Mouse (Mus musculus) layer of hippocampus, adult 9-10 months (tissue): ENCODE measurements around the gene Ucp2.

Experiments used
- DNase-seq: peaks from one replicate; pipeline ENCODE4 v3.0.0; 2022; ENCODE audit warnings: low spot score

The Ucp2 gene

DNA sequence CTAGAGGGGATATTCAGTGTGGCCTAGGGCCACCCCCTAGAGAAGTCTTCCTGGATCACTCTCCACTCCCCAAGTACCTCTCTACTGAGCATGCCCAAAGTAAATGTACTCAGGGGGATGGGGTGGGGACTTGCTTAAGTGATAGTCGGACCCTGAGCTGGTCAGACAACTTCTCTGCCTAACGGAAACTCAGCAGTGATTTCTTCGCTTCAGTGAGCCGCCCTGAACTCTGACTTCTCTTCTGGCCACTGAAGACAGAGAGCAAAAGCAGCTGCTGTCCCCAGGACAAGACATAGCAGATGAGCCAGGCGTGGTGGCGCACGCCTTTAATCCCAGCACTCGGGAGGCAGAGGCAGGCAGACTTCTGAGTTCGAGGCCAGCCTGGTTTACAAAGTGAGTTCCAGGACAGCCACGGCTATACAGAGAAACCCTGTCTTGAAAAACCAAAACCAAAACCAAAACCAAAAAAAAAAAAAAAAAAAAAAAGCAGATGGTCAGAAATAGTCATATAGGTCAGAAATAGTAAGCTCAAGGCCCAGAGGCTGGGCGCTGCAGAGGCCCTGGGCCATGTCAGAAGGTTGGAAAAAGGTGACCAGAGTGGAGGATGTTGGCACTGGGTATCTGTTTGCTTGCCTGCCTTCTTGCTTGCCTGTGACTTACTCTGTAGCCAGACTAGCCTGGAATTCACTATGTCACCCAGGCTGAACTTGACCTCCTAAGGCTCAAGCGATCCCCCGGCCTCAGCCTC lies 11.8 kb downstream of the Ucp2 start:
- DNase-seq = no peak

DNA sequence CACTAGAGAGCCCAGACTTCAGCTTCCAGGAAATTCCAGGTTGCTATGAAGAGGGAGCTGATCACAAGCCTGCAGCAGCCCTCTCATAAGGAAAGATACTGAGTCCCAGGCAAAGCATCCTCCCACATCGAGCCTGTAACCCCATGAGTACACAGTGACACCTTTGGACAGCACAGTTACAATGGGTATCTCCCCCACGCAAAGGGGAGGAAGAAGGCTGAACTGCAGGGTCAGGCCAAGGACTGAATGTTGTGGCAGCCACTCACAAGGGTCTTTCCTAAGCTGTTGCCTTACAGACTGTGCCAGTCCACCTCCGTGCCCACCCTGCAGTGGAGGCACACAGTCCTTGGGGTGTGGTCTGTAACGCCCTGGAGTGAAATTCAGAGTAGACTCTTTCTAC lies 13.4 kb downstream of the Ucp2 start:
- no peak for DNase-seq

DNA sequence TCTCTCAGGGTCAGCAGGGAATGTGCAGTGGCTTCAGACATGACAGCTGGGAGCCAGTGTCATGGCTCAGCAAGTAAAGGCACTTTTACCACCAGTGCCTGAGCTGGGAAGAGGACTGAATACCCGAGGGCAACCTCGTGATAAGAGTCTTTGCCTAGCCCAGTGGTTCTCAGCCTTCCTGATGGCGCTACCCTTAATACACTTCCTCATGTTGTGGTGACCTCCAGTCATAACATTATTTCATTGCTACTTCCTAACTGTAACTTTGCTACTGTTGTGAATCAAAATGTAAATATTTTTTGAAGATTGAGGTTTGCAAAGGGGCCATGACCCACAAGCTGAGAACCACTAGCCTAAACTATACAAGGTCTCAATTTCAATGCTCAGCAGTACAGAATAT lies 15.5 kb downstream of the Ucp2 start:
- DNase-seq = no peak

DNA sequence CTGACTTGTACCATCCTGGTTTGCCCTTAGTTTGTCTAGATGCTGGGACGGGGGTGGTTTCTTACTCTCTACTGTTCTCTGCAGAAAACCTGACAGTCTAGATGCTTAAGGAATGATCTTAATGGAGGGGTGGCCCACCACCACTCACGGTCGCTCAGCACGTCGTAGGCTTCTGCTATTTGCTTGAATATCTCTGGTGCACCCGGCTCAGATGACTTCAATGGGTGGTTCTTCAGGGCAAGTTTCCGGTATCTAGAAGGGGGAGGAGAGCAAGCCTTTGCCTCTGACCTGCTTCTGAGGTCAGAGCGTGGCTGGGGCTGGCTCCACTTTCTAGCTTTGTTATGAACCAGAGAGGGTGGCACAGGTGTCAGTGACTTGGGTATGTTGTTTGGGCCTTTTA lies 18.5 kb downstream of the Ucp2 start:
- DNase-seq = no peak

DNA sequence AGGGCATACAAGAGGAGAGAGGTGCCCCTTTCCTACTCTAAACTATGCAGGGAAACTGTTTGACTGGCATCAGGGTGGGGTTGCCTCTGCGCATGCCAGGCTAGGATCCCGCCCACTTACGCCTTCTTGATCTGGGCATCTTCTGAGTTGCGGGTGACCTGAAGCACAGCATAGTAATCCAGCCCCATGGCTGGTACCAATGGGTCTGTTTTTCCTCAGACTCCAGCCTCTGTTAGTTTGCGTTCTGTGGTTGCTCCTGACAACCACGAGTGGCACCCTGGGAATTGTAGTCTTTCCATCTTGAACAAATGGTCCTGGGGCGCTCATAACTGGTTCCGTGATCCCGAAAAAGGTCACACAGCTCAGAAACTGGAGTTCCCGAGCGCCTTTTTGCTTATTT lies 21.4 kb downstream of the Ucp2 start, which contains the start of gene Dnajb13:
Gene Dnajb13, minus strand, starts transcription at position 388 of the 400 bp plus-strand sequence.
- no peak for DNase-seq

DNA sequence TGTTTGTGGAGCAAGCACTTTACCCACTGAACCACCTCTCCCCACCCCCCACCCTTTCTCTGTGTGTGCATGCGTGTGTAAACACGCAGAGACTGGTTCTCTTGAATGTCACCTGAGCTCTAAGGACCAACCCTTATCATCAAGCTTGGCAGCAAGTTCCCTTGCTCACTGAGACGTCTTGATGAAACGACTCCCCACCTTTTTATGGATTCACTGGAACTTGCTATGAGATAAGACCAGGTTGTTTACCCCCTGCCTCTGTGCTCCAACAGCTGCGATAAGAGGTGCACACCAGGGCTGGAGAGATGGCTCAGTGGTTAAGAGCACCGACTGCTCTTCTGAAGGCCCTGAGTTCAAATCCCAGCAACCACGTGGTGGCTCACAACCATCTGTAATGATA lies 27.1 kb downstream of the Ucp2 start:
- DNase-seq = no peak

DNA sequence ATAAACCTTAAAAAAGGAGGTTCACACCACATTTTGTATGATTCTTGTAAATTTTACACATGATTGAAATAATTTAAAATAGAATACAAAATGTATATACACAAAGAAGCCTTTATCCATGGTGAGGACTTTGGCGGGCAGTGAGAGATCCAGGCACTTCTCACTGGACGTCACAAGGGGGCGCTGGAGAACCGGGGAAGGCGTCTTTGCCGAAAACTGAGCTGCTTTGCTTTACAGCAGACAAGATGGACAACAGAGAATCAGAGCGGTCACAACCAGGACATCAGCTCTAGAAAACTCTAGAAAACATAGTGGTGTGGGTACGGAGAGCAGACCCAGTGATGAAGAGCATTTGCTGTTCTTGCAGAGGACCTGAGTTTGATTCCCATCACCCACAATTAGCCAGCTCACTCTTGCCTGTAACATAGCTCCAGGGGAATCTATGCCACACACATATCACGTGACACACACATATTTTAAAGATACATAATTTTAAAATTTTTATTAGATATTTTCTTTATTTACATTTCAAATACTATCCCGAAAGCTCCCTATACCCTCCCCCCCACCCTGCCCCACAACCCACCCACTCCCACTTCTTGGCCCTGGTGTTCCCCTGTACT lies 27.6 kb downstream of the Ucp2 start:
- peak; percentile 50 for DNase-seq

DNA sequence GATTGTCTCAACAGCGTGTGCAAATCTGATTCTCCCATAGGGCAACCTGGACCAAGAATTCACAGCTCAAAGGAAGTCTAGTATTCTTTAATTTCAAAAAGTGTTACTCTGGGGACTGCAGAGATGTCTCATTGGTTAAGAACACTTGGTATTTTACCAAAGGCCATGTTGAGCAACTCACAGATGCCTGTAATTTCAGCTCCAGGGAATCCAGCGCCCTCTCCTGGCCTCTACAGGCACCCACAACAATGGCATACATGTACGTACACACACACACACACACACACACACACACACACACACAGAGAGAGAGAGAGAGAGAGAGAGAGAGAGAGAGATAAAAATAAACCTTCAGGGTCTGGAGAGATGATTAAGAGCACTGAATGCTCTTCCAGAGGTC lies 29.1 kb downstream of the Ucp2 start:
- DNase-seq = no peak

DNA sequence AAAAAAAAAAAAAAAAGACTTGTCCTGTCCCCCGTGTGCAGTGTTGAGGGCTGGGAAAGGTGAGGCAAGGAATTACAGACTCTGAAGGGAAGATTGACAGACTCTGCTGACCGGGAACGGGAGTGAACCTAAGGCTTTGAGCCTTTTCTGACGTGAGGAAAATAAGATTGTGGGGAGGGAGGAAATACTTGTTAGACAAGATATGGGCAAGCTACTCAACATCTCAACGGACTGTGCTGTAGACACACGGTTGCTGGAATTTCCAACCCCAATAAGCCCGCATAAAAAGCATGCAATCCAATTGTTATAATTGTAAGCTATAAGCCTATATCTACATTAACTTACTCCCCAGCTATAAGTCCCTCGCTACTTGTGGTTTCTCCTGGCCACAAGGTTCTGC lies 31.5 kb downstream of the Ucp2 start:
- no peak for DNase-seq

DNA sequence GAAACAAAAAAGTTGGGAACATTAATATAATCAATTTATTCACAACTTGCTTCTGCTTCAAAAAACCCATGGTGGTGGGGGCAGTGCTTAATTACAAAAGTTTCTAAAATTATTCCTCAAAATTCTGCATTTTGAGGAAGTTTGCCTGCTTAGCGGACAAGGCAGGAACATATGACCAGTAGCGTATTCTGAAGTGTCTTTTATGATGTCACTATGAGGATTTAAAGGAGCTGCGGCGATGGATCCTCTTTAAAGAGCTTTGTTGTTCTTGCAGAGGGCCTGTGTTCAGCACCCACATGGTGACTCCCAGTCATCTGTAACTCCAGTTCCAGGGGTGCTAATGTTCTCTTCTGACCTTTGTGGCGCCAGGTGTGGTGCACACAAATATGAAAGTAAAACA lies 37.6 kb downstream of the Ucp2 start:
- no peak for DNase-seq

DNA sequence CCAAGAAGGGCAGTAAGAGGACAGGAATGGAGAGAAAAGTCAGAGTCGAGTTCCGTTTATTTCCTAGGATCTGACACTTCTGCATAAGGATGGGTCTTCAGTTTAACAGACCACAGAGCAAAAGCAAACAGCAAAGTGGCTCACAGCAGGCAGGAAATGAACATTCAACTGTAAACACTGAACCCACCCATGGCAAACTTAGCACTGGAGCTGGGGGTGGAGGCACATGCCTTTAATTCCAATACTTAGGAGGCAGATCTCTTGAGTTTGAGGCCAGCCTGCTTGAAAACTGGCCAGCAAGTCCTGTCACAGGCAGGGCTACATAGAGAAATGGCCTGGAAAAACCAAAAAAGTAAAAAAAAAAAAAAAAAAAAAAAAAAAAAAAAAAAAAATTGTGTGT lies 40.4 kb downstream of the Ucp2 start:
- DNase-seq = no peak

DNA sequence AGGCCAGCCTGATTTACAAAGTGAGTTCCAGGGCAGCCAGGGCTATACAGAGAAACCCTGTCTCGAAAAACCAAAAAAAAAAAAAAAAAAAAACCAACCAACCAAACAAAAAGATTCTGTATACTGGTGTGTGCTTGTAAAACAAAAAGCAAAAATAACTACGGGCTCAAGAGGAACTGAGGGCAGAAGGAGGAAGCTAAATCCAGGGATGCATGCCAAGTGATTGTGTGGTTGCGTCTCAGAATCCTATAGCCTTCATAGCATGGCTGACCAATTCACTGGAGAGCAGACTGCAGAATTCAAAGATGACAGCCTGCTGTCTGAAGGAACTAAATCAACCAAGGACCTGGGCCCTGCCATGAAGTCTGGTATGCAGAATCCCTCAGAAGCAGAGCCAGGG lies 41.1 kb downstream of the Ucp2 start:
- no peak for DNase-seq

DNA sequence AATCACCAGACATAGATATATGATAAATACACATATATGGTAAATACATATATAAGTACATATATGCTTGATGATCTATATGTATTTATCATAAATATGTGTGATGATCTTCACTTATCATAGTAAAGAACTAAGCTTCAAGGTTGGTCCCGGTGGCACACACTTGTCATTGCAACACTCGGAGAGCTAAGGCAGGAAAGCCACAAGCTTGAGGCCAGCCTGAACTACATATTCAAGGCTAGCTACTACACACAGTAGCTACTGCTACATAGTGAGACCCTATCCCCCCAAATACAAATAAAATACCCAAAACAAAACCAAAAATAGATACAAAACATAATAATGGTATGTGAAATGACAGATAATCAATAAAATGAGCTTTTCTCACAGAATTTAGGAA lies 42.7 kb downstream of the Ucp2 start:
- no peak for DNase-seq

DNA sequence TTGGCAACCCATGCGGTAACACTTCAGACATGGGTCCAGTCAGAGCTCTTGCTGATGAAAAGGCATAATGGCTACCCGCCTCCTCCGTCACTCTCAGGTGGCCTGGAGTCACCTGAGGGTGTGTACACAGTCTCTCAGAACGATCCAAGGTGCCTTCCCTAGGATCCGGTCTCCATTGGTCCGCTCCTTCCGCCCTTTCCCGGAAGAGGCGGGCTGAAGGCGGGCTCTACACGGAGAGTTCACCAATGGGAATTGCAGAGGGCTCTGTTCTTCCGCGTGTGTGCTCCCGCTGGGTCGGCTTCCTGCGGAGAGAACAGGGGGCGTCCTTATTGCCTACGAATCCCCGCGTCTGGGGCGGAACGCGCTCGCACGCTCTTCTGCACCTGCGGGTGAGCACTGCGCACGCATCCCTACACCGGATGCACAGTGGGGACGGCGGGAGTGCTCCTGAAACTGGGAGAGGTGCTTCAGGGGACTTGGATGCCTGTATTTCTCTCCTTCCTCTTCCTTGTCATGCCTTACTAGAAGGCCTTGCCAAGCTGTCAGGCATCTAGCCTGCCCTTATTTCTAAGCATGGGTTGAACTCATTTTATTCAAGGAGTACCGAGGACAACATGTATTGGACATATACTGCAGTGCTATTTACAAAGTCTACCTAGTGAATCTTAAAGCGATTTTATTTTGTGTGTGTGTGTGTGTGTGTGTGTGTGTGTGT lies 43.8 kb downstream of the Ucp2 start, which contains the start of gene Coa4:
Gene Coa4, plus strand, starts transcription at position 268 of the 715 bp plus-strand sequence.
- DNase-seq = peak; percentile 58

DNA sequence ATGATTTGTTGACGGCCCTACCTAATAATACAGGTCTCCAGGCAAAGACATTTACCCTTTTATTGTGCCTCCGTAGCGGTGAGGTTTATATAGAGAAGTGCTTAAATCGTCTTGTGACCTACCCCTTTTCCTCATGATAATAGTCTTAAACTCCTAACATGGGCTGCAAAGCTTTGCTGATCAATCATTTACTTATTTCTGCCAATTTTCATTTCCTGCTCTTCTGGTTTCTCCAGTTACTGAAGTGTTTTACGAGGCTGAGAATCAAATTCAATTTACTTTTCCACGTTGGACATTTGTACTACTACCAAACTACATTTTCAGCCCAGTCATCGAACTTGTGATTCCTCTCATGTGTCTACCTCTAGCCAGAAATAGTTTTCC lies 44.4 kb downstream of the Ucp2 start:
- DNase-seq = no peak

DNA sequence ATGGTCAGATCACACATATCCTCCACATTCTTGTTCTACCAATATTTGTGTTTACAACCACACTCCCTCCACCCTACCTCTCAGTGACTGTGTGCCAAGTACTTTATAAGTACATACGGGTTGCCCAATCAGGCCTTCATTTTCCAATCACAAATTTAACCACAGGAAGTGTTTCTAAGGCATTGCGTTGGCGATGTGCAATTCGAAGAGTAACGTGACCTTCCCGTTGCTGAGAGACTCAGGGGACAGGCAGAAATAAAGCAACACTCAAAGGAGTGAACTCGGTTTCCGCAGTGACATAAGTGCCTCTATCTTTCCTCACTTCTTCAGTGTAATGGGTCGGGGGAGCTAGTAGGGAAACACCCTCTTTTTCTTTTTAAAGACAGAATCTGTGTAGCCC lies 46.4 kb downstream of the Ucp2 start:
- no peak for DNase-seq

DNA sequence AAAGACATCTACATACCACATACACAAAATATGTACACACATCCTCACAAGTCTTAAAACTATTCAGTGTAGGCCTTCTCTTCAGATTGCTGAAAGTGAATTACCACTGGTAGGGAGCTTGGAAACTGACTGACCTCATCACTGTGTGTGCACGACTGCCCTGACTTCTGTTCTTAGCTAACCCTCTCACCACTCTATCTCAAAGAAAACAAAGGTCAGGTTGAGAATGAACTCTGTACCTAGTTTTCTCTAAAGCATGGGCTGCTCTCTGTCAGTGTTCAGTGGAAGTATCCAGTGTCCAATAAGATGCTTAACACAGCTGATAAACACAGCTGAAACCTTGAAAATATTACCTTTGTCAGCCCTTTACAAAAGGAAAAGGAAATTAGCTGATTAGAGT lies 51.3 kb downstream of the Ucp2 start:
- DNase-seq = no peak

DNA sequence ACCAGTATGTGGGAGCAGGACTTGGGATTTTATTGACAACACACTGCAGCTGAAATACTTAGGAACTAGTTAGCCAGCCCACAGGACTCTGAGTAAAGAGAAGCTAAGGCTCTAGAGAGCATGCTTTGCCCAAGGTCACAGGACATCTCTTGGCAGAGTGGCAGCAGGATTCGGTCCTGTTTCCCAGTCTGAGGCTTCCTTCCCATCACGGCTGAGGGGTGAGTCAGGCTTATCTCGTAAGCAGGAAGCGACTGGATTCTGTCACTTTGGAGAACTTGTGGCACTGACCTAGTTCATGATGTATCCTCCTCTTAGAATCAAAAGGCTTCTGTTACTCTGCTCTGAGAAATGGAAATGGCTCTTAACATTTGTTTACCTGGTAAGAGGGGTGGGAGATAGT lies 54.5 kb downstream of the Ucp2 start:
- DNase-seq = no peak

DNA sequence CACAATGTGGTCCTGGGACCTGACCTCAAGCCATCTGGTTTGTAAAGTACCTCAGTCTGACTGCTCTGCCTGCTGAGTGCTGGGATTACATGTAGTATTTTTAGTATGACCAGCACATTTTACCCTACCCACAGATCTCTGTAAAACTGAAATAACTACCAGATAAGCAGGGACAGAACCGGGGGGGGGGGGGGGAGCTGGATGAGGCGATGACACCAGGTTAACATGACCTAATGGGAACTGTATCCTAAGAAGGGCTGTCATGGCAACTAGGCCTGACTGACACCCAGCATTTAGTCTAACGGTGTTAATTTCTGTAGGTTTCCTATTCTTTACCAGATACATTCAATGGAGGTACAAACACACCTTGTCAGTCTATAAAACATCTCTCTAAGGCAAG lies 56.7 kb downstream of the Ucp2 start:
- DNase-seq = no peak

DNA sequence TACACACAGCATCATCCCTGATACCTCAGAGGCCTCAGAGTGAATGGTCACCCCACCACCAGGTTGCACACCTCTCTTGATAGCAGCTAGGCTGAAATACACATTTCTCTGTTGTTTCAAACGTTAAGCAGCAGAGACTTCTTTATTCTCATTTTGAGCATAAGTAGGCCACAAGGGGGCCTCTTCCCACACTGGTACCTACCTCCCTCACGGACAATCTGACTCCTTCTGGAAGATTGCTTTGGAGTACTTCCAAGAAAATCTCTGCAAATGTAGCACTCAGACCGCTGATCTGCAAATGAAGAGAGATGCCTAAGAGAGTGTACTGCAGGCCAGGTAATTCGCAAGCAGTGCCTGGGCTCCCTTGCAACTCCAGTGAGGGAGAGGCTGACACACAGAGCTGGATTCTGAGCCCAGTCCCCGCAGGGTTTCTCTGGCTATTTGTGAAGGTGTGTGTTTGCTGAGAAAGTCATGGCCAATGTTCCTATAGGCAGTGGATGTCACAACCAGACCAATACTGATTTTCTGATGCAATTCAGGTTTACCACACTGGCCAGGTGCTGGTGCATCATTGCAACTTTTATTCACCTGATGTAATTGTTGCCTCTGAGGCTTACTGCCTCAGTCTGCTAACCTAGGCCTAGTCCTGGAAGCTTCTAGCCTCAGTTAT lies 57.3 kb downstream of the Ucp2 start:
- DNase-seq = no peak
